Mouse (Mus musculus) myocyte (in vitro differentiated cells): ENCODE data around the gene Dapk3. TPM values are rescaled to one million over a fixed set of nuclear protein-coding genes. Genes with fewer than 3 reads are reported as not detected.
"Not testable (repeated sequence)": the region's sequence is repeated elsewhere in the genome, so short reads cannot be mapped to it uniquely, and the experiment has no call there.

Source experiments
- H3K27me3 ChIP-seq: one replicate; pipeline ENCODE4 v1.6.1; 2011; ENCODE audit not compliant: control insufficient read depth, insufficient read depth, insufficient read length
- H3K36me3 ChIP-seq: one replicate; pipeline ENCODE4 v1.6.1; 2011; ENCODE audit not compliant: control insufficient read depth, insufficient read depth
- H3K4me2 ChIP-seq: one replicate; pipeline ENCODE4 v1.6.1; 2011; ENCODE audit warnings: low read depth, control low read depth
- H3K4me3 ChIP-seq: one replicate; pipeline ENCODE4 v1.5.1; 2011; ENCODE audit warnings: mild to moderate bottlenecking, control low read depth, moderate library complexity
- H3K79me2 ChIP-seq: one replicate; pipeline ENCODE4 v1.6.1; 2011; ENCODE audit not compliant: control insufficient read depth, insufficient read depth
- H3ac ChIP-seq: one replicate; pipeline ENCODE4 v1.6.1; 2011; ENCODE audit not compliant: control insufficient read depth, insufficient read length
- CEBPB ChIP-seq: IDR thresholded peaks from 2 replicates; pipeline ENCODE4 v1.6.1; 2011; ENCODE audit warnings: mild to moderate bottlenecking, moderate library complexity; ENCODE audit not compliant: poor library complexity, insufficient read depth, severe bottlenecking
- E2F4 ChIP-seq: IDR thresholded peaks from one replicate; pipeline ENCODE4 v1.6.1; 2011; ENCODE audit warnings: mild to moderate bottlenecking, control low read depth, moderate library complexity; ENCODE audit not compliant: insufficient read depth
- MAX ChIP-seq: IDR thresholded peaks from one replicate; pipeline ENCODE4 v1.6.1; 2011; ENCODE audit warnings: low read depth, mild to moderate bottlenecking, control low read depth
- MYOD1 ChIP-seq, 3 experiments: IDR thresholded peaks; one replicate each; pipeline ENCODE4 v1.6.1; 2011; ENCODE audit warnings: control low read depth in 2 of 3, low read depth in 2 of 3, mild to moderate bottlenecking in 2 of 3, moderate library complexity in 1 of 3; ENCODE audit not compliant: insufficient read length in 2 of 3, control insufficient read depth in 1 of 3
- MYOG ChIP-seq, 3 experiments: IDR thresholded peaks; one replicate each; pipeline ENCODE4 v1.6.1; 2011; ENCODE audit warnings: control low read depth in 2 of 3, low read depth in 2 of 3, mild to moderate bottlenecking in 2 of 3; ENCODE audit not compliant: insufficient read length in 2 of 3, control insufficient read depth in 1 of 3, insufficient read depth in 1 of 3
- POLR2A ChIP-seq: IDR thresholded peaks from one replicate; pipeline ENCODE4 v1.6.1; 2011; ENCODE audit warnings: low read depth, mild to moderate bottlenecking, control low read depth, moderate library complexity; ENCODE audit not compliant: insufficient read length
- POLR2AphosphoS2 ChIP-seq: IDR thresholded peaks from one replicate; pipeline ENCODE4 v1.6.1; 2011; ENCODE audit warnings: low read depth, control low read depth; ENCODE audit not compliant: insufficient read length
- REST ChIP-seq: IDR thresholded peaks from one replicate; pipeline ENCODE4 v1.6.1; 2011; ENCODE audit warnings: mild to moderate bottlenecking, control low read depth, moderate library complexity; ENCODE audit not compliant: insufficient read depth, insufficient read length
- SRF ChIP-seq: IDR thresholded peaks from one replicate; pipeline ENCODE4 v1.6.1; 2011; ENCODE audit warnings: low read depth; ENCODE audit not compliant: control insufficient read depth, insufficient read length
- TCF12 ChIP-seq: IDR thresholded peaks from one replicate; pipeline ENCODE4 v1.6.1; 2011; ENCODE audit warnings: mild to moderate bottlenecking, control low read depth; ENCODE audit not compliant: poor library complexity, insufficient read depth, severe bottlenecking
- TCF3 ChIP-seq: IDR thresholded peaks from one replicate; pipeline ENCODE4 v1.6.1; 2011; ENCODE audit warnings: low read depth, control low read depth; ENCODE audit not compliant: insufficient read length
- USF1 ChIP-seq: IDR thresholded peaks from one replicate; pipeline ENCODE4 v1.6.1; 2011; ENCODE audit warnings: low read depth, mild to moderate bottlenecking, control low read depth, moderate library complexity
- polyA plus RNA-seq: library from polyadenylated mRNA; unstranded; fragments of >200 nt; fragmentation: generic; extraction: Trizol; gene quantifications from one replicate; pipeline ENCODE4 v1.2.1, GENCODE M21; 2012; ENCODE audit warnings: missing spikeins

Dapk3 gene
- polyA plus RNA-seq, 1 experiment: 120 TPM

DNA sequence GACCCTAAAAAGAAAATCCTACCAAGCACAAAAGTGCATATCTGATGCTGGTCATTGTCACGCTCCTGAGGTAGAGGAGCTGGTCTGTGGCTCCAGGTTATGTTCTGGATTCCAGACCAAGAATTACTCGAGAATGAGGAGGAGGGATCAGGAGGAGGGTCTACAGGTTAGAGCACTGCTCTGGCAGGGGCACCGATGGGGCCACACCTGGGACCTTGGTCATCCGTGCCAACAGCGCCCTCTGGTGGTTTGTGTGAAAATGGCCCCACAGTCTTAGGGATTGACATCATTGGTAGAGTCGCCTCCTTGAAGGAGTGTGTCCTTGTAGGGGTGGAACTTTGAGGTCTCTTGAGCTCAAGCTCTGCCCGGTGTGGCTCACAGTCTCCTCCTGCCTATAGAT is 35.2 kb downstream of the Dapk3 start:
- no peaks in the 10 kb centered on the region for H3K79me2 ChIP-seq
- no peak overlapping the region for H3K4me2 ChIP-seq
- TF ChIP-seq CEBPB (no peak), POLR2A (no peak), MYOG (IDR thresholded peaks at IDR 0.05; ENCODE audit: control insufficient read depth in 1 of 3, insufficient read depth in 1 of 3, insufficient read length in 2 of 3, low read depth in 2 of 3) (no peak), TCF12 (no peak), MAX (no peak), USF1 (no peak), SRF (no peak), POLR2AphosphoS2 (no peak), MYOD1 (IDR thresholded peaks at IDR 0.05; ENCODE audit: control insufficient read depth in 1 of 3, insufficient read length in 2 of 3, low read depth in 2 of 3) (no peak), E2F4 (no peak), TCF3 (no peak), REST (no peak)
- no peak overlapping the region for H3K4me3 ChIP-seq
- no peaks in the 10 kb centered on the region for H3K36me3 ChIP-seq
- H3ac ChIP-seq: no peak overlapping the region
- H3K27me3 ChIP-seq: peaks cover 14% of the 10 kb centered on the region

DNA sequence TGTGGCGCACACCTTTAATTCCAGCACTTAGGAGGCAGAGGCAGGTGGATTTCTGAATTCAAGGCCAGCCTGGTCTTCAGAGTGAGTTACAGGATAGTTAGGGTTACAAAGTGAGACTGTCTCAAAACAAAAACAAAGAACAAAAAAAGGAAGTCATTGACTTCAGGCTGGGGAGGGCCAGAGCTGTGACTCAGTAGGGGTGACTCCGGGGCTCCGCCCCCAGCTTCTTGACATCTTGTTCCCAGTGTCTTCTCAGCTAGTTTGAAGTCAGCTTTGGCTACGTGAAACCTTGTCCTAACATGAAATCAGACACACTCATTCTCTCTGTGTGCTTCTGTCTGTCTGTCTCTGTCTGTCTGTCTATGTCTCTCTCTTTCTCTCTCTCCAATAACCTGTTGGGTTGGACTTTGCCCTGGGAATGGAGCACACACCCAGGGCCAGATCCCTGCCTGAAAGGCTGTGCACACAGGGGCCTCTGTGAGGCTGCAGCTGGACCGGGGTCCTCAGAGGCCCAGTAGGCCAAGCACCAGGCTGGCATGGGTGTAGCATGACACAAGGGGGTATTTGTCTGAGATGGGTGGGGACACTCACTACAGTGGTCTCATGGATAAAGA is 38.7 kb downstream of the Dapk3 start:
- Histone ChIP-seq H3K79me2 (no peaks in the 10 kb centered on the region), H3K4me2 (no peak overlapping the region), H3K4me3 (no peak overlapping the region), H3ac (no peak overlapping the region), H3K27me3 (no peaks in the 10 kb centered on the region), H3K36me3 (no peaks in the 10 kb centered on the region)
- TF ChIP-seq REST (no peak), POLR2A (no peak), POLR2AphosphoS2 (no peak), TCF3 (no peak), E2F4 (no peak), USF1 (no peak), MYOD1 (IDR thresholded peaks at IDR 0.05; ENCODE audit: control insufficient read depth in 1 of 3, insufficient read length in 2 of 3, low read depth in 2 of 3) (no peak), MAX (no peak), TCF12 (no peak), MYOG (IDR thresholded peaks at IDR 0.05; ENCODE audit: control insufficient read depth in 1 of 3, insufficient read depth in 1 of 3, insufficient read length in 2 of 3, low read depth in 2 of 3) (no peak), CEBPB (no peak), SRF (no peak)

DNA sequence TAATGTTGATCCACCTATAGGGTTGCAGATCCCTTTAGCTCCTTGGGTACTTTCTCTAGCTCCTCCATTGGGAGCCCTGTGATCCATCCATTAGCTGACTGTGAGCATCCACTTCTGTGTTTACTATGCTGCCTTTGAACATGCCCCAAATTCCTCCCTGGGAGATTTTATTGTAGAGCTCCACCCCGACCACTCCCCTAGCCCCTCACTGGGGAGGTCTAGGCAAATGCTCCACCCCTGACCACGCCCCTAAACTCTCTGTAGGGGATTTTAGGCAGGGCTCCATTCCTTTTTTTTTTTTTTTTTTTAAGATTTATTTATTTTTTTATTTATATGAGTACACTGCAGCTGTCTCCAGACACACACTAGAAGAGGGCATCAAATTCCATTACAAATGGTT is 40.9 kb downstream of the Dapk3 start:
- not testable (repeated sequence) for H3K79me2 ChIP-seq, H3K4me2 ChIP-seq, H3ac ChIP-seq, H3K27me3 ChIP-seq, H3K4me3 ChIP-seq, H3K36me3 ChIP-seq

DNA sequence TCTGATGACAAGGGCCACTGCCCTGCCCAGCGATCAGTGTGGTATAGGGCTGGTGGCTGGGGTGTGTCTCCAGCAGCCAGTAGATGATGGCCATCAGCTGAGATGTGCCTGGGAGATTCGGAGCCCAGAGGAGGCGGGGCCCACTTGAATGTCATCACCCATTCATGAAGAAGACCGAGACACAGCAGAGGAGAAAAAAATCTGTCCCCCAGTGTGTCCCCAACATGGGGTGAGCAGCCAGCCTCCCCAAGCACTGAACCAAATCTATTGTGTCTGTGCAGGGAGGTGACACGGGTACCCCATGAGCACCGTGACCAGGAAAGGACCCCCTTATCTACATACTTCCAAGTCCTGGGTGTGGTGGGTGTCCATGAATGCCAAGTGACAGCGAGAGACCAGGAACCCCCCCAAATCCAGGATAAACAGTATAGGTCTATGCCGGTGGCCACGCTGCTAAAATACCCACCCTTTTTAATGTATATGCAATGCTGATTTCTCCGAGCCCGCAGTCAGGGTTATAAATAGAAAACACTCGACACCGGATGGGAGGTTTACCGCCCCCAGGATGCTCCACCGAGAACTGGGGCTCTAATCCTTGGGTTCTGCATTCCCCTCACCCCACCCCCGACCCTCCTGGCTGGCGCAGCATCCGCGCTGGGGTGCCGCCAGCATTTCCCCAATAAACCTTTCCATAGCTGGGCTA is 47.1 kb downstream of the Dapk3 start:
- Histone ChIP-seq H3K27me3 (peaks cover 6% of the 10 kb centered on the region), H3ac (no peak overlapping the region), H3K36me3 (no peaks in the 10 kb centered on the region), H3K79me2 (no peaks in the 10 kb centered on the region), H3K4me2 (peak overlapping the region; percentile 24), H3K4me3 (no peak overlapping the region)
- no peak for TF ChIP-seq USF1
- TF ChIP-seq REST: no peak
- TF ChIP-seq E2F4: no peak
- no peak for TF ChIP-seq MYOG (IDR thresholded peaks at IDR 0.05; ENCODE audit: control insufficient read depth in 1 of 3, insufficient read depth in 1 of 3, insufficient read length in 2 of 3, low read depth in 2 of 3)
- TF ChIP-seq TCF12: no peak
- TF ChIP-seq SRF: no peak
- no peak for TF ChIP-seq CEBPB
- no peak for TF ChIP-seq POLR2AphosphoS2
- no peak for TF ChIP-seq MYOD1 (IDR thresholded peaks at IDR 0.05; ENCODE audit: control insufficient read depth in 1 of 3, insufficient read length in 2 of 3, low read depth in 2 of 3)
- no peak for TF ChIP-seq TCF3
- TF ChIP-seq POLR2A: no peak
- TF ChIP-seq MAX: no peak
